Mouse (Mus musculus): ENCODE measurements around the gene Traf3ip2.

- TF ChIP-seq POLR2A (IDR thresholded peaks at IDR 0.05; ENCODE audit: borderline replicate concordance, low read depth, low read length): no peak
- no peak for TF ChIP-seq CTCF (IDR thresholded peaks at IDR 0.05; ENCODE audit: low read depth, low read length)
These were observed 18.0 kb upstream of the Traf3ip2 start for GRCm38 (mm10) chr10:39594716-39595115.

All from bone marrow macrophage, adult 2 months (primary cell).